Mouse (Mus musculus): ENCODE measurements around the gene Foxf1. TPM values are rescaled to one million over a fixed set of nuclear protein-coding genes. Genes with fewer than 3 reads are reported as not detected.

Foxf1 gene
- polyA plus RNA-seq, 1 experiment from 2014 or later = 9.0 TPM

Small RNA genes within 50 kb of the gene (microRNA-seq; reads per million reads assigned to microRNA genes)
- not detected for gene Gm27530 (ENCODE audit: borderline number of aligned reads)

Other genes with a start within 250 kb of the Foxf1 start
- 45.1 and 46.2 TPM in 2 replicates for gene Mthfsd, start 24.0 kb downstream of the Foxf1 start, polyA plus RNA-seq (2014; fragmentation: Nextera tagmentation; extraction: Ambion mirVana)
- gene Foxc2, start 31.8 kb downstream of the Foxf1 start, polyA plus RNA-seq (2014; fragmentation: Nextera tagmentation; extraction: Ambion mirVana) = 12.7 and 14.1 TPM in 2 replicates
- gene Foxl1, start 43.6 kb downstream of the Foxf1 start, polyA plus RNA-seq (2014; fragmentation: Nextera tagmentation; extraction: Ambion mirVana) = 0.69 and 1.2 TPM in 2 replicates